Mouse (Mus musculus): ENCODE measurements at regions not wholly inside any gene's neighbourhood (a gene's known extent, or its start where the extent isn't known, plus 50 kb on each side); places are given as distances from the start of the nearest gene placed in this dataset.

DNA sequence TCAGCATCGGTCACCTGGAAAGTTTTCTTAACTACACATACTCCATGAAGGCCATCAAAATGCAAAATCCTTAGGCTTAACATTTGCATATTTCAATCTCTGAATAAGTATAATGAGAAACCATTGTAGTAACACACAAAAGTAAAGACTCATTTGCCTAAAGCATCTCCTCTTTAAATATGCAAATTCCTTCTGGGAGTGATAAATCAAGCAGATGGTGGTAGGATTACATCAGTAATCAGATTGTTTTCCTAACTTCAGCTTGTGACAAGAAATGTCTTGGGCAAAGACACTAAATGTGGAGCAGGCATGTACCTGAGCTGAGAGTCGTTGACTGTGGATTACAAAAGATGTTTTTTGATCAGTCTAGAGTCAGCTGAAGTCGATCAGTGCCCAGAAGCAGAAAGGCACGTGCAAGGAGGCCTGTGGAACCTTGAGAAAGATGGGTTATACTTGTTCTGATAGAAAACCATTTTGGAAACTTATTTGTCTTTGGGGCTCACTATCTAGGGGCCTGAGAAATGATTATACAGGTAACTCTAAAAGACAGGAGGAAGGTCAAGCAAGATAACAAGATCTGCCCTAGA lies 615.5 kb upstream of the A1bg start:
- Histone ChIP-seq H3K4me1 (replicated peaks) (0 out of 2 replicates have a peak, but pooled peaks cover 3% of the 10 kb centered on the region), H3K9me3 (no peaks in the 10 kb centered on the region), H3K36me3 (no peaks in the 10 kb centered on the region), H3K4me2 (no peak overlapping the region), H3K4me3 (replicated peaks) (no peak overlapping the region), H3K27ac (no peak overlapping the region), H3K27me3 (no peaks in the 10 kb centered on the region), H3K9ac (replicated peaks) (no peak overlapping the region)
- ATAC-seq (ENCODE audit: insufficient number of reproducible peaks, insufficient read depth, low FRiP score, low TSS enrichment, low read depth), result no peak
- WGBS, result 75% methylated on average over 4 of the region's 4 CpGs

DNA sequence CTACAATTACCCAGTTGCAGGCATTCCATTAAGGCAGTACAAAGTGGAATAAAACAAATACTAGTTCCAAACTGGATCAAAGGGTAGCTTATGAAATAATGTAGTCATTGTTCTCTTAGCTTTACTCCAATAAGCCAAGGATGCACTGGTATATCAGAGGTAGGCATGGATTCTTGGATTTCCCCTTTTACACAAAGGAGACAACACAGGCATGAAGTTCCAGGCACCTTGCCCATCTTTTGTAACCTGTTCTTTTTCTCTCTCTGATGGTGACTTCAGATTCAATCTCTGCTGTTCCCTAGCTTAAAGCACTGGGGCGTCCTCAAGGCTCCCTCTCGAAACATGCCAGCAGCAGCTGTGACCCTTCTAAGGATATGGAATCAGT lies 613.5 kb upstream of the A1bg start:
- Histone ChIP-seq H3K4me3 (replicated peaks) (no peak overlapping the region), H3K27ac (no peak overlapping the region), H3K4me2 (no peak overlapping the region), H3K36me3 (no peaks in the 10 kb centered on the region), H3K9me3 (no peaks in the 10 kb centered on the region), H3K9ac (replicated peaks) (no peak overlapping the region), H3K27me3 (no peaks in the 10 kb centered on the region), H3K4me1 (replicated peaks) (0 out of 2 replicates have a peak, but pooled peaks cover 3% of the 10 kb centered on the region)
- WGBS, result 84% methylated on average over 2 of the region's 2 CpGs
- ATAC-seq (ENCODE audit: insufficient number of reproducible peaks, insufficient read depth, low FRiP score, low TSS enrichment, low read depth), result no peak

DNA sequence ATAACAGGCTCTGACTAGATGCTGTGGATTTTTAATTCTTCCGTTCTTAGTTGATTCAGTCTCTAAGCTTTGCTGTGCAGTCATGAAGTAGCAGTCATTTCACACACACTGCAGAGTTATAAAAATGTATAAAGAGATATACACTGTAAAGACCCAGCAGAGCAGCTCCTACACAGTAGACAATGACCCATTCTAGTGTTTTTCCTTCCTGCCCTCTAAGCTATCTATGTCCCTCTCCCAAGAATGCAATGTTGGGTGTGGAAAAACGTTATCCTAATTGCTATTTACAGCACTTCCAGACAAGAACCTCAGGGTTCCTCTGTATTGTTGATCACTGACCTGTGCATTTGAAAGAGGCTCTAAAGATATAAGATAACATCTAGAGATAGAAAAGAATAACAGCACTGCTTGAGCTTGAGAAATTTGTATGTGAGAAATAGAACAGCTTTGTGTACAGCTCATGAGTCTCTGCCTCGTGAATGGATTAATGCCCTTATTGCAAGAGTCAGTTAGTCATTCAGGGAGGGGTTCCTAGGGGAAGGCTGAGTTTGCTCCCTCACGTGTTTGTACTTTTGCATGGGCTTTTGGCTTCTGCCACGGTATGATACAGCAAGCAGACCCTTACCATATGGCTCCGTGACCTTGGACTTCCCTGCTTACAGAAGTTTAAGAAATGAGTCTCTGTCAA lies 613.0 kb upstream of the A1bg start:
- Histone ChIP-seq H3K4me3 (replicated peaks) (no peak overlapping the region), H3K4me1 (replicated peaks) (no peaks in the 10 kb centered on the region), H3K4me2 (no peak overlapping the region), H3K27me3 (no peaks in the 10 kb centered on the region), H3K9me3 (no peaks in the 10 kb centered on the region), H3K9ac (replicated peaks) (no peak overlapping the region), H3K36me3 (no peaks in the 10 kb centered on the region), H3K27ac (no peak overlapping the region)
- ATAC-seq (ENCODE audit: insufficient number of reproducible peaks, insufficient read depth, low FRiP score, low TSS enrichment, low read depth), result no peak
- WGBS, result 56% methylated on average over 6 of the region's 6 CpGs

DNA sequence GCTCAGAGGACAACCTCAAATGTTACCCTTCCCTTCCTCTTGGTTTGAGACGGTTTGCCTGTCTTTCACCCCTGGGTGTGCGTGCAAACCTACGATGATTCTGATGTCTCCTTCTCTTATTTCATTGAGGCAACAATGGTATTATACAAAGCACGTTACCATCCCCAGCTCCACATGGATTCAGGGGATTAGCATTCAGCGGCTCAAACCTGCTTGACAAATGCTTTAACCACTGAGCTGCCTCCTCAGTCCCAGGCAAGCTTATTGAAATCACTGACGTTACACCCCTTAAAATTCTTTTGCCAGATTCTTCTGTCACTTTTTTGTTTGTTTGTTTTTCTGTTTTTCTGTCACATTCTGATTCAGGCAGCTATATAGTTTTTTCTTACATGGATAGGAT lies 612.4 kb upstream of the A1bg start:
- no peaks in the 10 kb centered on the region for H3K36me3 ChIP-seq
- H3K4me1 ChIP-seq (replicated peaks), result no peaks in the 10 kb centered on the region
- no peak overlapping the region for H3K9ac ChIP-seq (replicated peaks)
- 78% methylated on average over 6 of the region's 6 CpGs for WGBS
- no peaks in the 10 kb centered on the region for H3K9me3 ChIP-seq
- no peak for ATAC-seq (ENCODE audit: insufficient number of reproducible peaks, insufficient read depth, low FRiP score, low TSS enrichment, low read depth)
- no peak overlapping the region for H3K27ac ChIP-seq
- H3K4me2 ChIP-seq, result no peak overlapping the region
- no peak overlapping the region for H3K4me3 ChIP-seq (replicated peaks)
- no peaks in the 10 kb centered on the region for H3K27me3 ChIP-seq

DNA sequence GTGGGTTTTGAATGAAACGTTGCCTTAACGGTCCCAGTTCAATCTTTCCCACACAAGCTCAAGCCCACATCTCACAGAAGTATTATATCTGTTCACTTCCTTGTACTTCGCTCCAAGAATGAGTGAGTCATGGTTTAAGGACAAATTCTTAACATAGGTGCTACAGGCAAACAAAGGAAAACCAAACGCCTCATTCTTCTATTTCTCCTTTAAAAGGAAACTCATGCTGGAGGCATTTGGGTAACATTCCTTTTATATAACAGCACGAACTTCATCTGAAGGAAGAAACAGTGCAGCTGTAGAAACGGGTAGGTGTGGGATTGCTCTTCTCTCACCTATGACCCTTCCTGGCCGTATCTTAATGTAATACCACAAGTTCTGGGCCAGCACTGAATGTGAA lies 610.0 kb upstream of the A1bg start:
- Histone ChIP-seq H3K27me3 (no peaks in the 10 kb centered on the region), H3K9me3 (no peaks in the 10 kb centered on the region), H3K4me3 (replicated peaks) (no peak overlapping the region), H3K36me3 (no peaks in the 10 kb centered on the region), H3K9ac (replicated peaks) (no peak overlapping the region), H3K4me1 (replicated peaks) (no peaks in the 10 kb centered on the region), H3K27ac (no peak overlapping the region), H3K4me2 (no peak overlapping the region)
- ATAC-seq (ENCODE audit: insufficient number of reproducible peaks, insufficient read depth, low FRiP score, low TSS enrichment, low read depth), result no peak
- 80% methylated on average over 7 of the region's 7 CpGs for WGBS

DNA sequence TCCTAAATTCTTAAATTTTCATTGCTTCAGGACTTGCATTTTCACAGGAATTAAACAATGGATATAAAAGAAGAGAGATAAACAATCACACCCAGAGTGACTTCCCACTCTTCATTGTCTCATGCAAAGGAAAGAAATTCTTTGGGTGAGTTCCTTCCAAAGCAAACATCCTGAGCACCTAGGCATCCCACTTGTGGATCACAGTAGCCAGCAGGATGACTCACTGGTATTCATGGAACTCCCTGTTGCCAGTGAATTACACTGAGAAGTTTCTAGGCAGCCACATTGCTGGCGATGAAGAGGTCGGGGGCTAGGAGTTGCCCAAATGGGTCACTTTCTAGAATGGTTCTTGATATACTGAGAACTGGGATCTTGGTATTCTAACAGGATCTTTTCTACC lies 609.2 kb upstream of the A1bg start:
- H3K4me3 ChIP-seq (replicated peaks), result no peak overlapping the region
- no peaks in the 10 kb centered on the region for H3K9me3 ChIP-seq
- H3K36me3 ChIP-seq, result no peaks in the 10 kb centered on the region
- H3K27ac ChIP-seq, result no peak overlapping the region
- WGBS, result 92% methylated on average over 2 of the region's 2 CpGs
- H3K27me3 ChIP-seq, result no peaks in the 10 kb centered on the region
- H3K4me1 ChIP-seq (replicated peaks), result no peaks in the 10 kb centered on the region
- ATAC-seq (ENCODE audit: insufficient number of reproducible peaks, insufficient read depth, low FRiP score, low TSS enrichment, low read depth), result no peak
- H3K4me2 ChIP-seq, result no peak overlapping the region
- H3K9ac ChIP-seq (replicated peaks), result no peak overlapping the region

DNA sequence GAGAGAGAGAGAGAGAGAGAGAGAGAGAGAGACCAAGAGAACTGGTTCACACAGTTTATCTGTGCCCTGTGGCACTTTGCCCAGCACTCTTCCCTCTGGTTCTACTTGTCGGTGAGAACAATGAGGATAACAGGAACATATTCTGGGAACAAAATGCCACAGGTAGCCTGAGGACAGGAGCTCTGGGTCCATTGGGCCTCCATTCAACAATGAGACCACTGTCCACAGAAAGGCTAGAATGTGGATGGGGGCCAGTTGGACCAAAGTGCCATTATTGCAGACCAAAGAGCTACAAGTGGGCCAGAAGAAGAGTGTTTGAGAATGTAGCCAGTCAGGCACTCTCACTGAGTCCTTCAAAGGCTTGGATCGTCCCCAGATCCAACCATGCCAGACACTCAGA lies 600.2 kb upstream of the A1bg start:
- Histone ChIP-seq H3K27me3 (no peaks in the 10 kb centered on the region), H3K4me3 (replicated peaks) (no peak overlapping the region), H3K4me1 (replicated peaks) (no peaks in the 10 kb centered on the region), H3K4me2 (no peak overlapping the region), H3K9me3 (no peaks in the 10 kb centered on the region), H3K27ac (no peak overlapping the region), H3K9ac (replicated peaks) (no peak overlapping the region), H3K36me3 (no peaks in the 10 kb centered on the region)
- ATAC-seq (ENCODE audit: insufficient number of reproducible peaks, insufficient read depth, low FRiP score, low TSS enrichment, low read depth), result no peak
- 83% methylated on average over 2 of the region's 2 CpGs for WGBS

DNA sequence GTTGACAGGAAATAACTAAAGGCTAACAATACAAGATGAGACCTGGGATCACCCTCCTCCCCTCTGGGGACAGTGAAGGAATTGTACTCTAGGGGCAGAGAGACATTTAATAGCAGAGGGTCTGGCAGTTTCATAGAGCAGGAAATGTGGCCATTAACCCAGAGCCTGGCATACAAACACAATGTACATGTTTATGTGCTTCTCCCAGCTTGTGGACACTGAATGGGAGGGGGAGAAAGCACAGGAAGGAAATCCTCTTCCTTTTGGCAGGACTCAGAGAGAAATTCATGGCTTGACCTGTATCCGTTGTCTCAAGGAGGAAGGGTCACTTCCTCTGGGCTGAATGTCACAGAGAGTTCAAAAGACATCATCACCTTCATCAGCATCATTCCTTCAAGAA lies 594.5 kb upstream of the A1bg start:
- WGBS, result 39% methylated on average over 1 of the region's 1 CpGs
- ATAC-seq (ENCODE audit: insufficient number of reproducible peaks, insufficient read depth, low FRiP score, low TSS enrichment, low read depth), result no peak
- no peaks in the 10 kb centered on the region for H3K4me1 ChIP-seq (replicated peaks)
- H3K4me3 ChIP-seq (replicated peaks), result no peak overlapping the region
- H3K27me3 ChIP-seq, result no peaks in the 10 kb centered on the region
- no peak overlapping the region for H3K9ac ChIP-seq (replicated peaks)
- H3K4me2 ChIP-seq, result no peak overlapping the region
- no peak overlapping the region for H3K27ac ChIP-seq
- H3K36me3 ChIP-seq, result no peaks in the 10 kb centered on the region
- no peaks in the 10 kb centered on the region for H3K9me3 ChIP-seq

DNA sequence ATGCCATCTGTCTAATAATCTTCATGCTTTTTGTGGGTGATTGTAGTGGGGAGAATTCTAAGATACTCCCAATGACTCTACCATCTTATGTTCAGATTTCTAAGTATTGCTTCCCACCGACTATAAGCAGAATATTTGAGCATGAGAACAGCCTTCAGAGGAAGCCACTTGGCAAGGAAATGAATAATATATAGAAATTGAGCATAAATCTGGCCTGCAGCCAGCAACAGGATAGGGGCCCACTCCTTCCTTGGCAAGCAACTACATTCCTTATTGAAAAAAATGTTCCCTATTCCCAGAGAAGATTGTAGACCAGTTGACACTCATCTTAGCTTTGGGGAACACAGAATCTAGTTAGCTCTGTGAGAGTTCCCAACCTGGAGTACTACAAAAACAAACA lies 591.5 kb upstream of the A1bg start:
- Histone ChIP-seq H3K9ac (replicated peaks) (no peak overlapping the region), H3K4me3 (replicated peaks) (no peak overlapping the region), H3K27me3 (no peaks in the 10 kb centered on the region), H3K4me2 (no peak overlapping the region), H3K9me3 (no peaks in the 10 kb centered on the region), H3K4me1 (replicated peaks) (no peaks in the 10 kb centered on the region), H3K27ac (no peak overlapping the region), H3K36me3 (no peaks in the 10 kb centered on the region)
- WGBS, result 71% methylated on average over 1 of the region's 1 CpGs
- ATAC-seq (ENCODE audit: insufficient number of reproducible peaks, insufficient read depth, low FRiP score, low TSS enrichment, low read depth), result no peak

DNA sequence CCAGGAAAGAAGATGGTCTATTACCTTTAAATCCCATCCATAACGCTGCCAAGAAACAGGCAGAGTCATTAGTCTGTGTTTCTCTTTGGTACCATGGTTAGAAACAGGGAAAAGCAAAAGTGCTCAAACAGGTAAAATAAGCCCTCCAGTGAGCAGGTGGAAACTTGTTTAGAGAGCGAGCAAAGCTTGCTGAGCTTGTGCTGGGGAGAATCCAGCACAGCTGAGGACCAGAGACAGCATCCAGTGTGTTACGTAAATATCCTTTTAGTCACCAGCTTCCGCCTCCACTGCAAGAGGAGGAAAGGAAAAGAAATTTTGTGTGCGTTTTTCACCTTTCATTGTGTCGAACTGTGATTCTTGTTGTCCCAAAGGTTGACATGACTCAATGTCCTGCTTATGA lies 586.0 kb upstream of the A1bg start:
- no peak overlapping the region for H3K4me3 ChIP-seq (replicated peaks)
- H3K36me3 ChIP-seq, result no peaks in the 10 kb centered on the region
- no peak overlapping the region for H3K4me2 ChIP-seq
- H3K27ac ChIP-seq, result no peak overlapping the region
- H3K9me3 ChIP-seq, result no peaks in the 10 kb centered on the region
- no peak overlapping the region for H3K9ac ChIP-seq (replicated peaks)
- no peaks in the 10 kb centered on the region for H3K27me3 ChIP-seq
- 89% methylated on average over 6 of the region's 6 CpGs for WGBS
- ATAC-seq (ENCODE audit: insufficient number of reproducible peaks, insufficient read depth, low FRiP score, low TSS enrichment, low read depth), result no peak
- H3K4me1 ChIP-seq (replicated peaks), result no peaks in the 10 kb centered on the region

DNA sequence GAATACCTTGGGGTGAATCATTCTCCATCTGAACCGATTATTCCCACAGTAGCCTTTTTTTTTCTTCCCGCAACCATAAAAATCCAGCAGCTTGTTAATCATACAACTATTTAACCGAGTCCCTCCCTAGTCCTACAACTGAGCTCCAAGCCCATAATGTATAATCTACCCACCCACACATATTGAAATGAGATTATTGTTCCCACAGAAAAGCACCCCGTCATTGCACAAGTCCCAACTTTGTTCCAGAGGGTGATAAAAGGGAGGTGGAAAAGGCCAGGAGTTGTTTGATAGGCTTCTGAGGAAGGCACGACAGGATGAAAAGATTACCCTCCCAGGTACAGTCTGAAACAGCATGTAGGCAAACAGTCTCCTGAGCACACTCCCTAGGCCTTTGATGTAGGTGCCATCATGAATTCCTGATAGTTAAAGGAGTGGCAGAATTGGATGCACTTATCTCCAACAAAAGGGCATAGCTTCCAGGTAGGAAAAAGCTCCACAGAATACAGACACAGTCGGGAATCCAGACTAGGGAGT lies 583.6 kb upstream of the A1bg start:
- Histone ChIP-seq H3K36me3 (no peaks in the 10 kb centered on the region), H3K4me1 (replicated peaks) (no peaks in the 10 kb centered on the region), H3K4me3 (replicated peaks) (no peak overlapping the region), H3K9ac (replicated peaks) (no peak overlapping the region), H3K27ac (no peak overlapping the region), H3K9me3 (no peaks in the 10 kb centered on the region), H3K4me2 (no peak overlapping the region), H3K27me3 (no peaks in the 10 kb centered on the region)
- 80% methylated on average over 6 of the region's 6 CpGs for WGBS
- ATAC-seq (ENCODE audit: insufficient number of reproducible peaks, insufficient read depth, low FRiP score, low TSS enrichment, low read depth), result no peak

DNA sequence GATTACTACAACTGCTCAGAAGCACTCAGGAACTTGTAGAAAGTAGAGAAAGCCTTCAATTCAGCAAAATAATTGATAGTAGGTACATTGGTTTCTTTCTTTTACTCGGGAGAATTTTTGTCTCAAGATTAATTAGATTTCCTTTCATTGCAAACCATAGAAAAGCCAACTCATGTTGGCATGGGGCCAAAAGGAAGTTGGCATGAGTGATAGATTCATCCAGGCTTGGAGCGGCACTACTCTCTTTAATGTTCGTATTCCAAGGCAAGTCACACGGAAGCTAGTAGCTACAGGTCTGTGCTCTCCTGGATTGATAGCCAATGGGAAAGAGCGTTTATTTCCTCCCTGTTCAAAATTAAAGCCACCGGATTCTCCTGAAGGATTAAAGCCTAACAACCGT lies 580.6 kb upstream of the A1bg start:
- no peak overlapping the region for H3K27ac ChIP-seq
- no peaks in the 10 kb centered on the region for H3K9me3 ChIP-seq
- no peak overlapping the region for H3K9ac ChIP-seq (replicated peaks)
- H3K4me1 ChIP-seq (replicated peaks), result no peaks in the 10 kb centered on the region
- H3K27me3 ChIP-seq, result no peaks in the 10 kb centered on the region
- H3K4me2 ChIP-seq, result no peak overlapping the region
- WGBS, result 88% methylated on average over 7 of the region's 7 CpGs
- no peak overlapping the region for H3K4me3 ChIP-seq (replicated peaks)
- H3K36me3 ChIP-seq, result no peaks in the 10 kb centered on the region
- ATAC-seq (ENCODE audit: insufficient number of reproducible peaks, insufficient read depth, low FRiP score, low TSS enrichment, low read depth), result no peak

Measured in limb, embryonic 12.5 days (tissue).